Mouse (Mus musculus): ENCODE results near the gene 9930111J21Rik1.
"Not testable (repeated sequence)": the region's sequence is repeated elsewhere in the genome, so short reads cannot be mapped to it uniquely, and the experiment has no call there.

DNA sequence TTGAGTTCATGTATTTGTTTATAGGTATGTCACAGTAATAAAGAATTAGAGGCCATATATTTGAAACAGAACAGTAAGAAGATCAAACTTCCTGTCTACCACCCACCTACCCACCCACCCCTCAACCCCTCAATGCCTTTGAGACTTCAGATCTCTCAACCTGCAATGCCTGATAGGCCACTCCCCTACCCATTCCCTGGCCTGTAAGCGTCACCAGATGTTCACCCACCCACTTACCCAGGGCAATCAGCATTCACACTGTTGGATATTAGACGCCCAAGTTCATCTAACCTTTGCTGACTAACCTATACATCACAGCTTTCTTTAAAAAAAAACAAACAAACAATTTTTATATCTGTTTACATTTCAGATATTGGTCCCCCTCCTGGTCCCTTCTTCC, 10.8 kb upstream of the 9930111J21Rik1 start:
- TF ChIP-seq CTCF (IDR thresholded peaks at IDR 0.05; ENCODE audit: insufficient read depth, low read length); POLR2A (IDR thresholded peaks at IDR 0.05; ENCODE audit: borderline replicate concordance, extremely low read depth, low read depth, low read length): not testable (repeated sequence)
